Mouse (Mus musculus): ENCODE results near the gene Gstcd. TPM values are rescaled to one million over a fixed set of nuclear protein-coding genes. Genes with fewer than 3 reads are reported as not detected.

Gstcd gene
- polyA plus RNA-seq, 1 experiment from 2014 or later, result 4.9 TPM

GRCm38 (mm10) chr3:132939006-132939405, 152.8 kb downstream of the Gstcd start:
- no peaks in the 10 kb centered on the region for H3K36me3 ChIP-seq (ENCODE audit: control insufficient read depth, insufficient read depth, low read length)
- ATAC-seq (ENCODE audit: insufficient number of reproducible peaks, insufficient read depth, low FRiP score, low read depth), result no peak
- no peak overlapping the region for H3K9ac ChIP-seq (ENCODE audit: low read length)
- 85% methylated on average over 8 of the region's 8 CpGs for WGBS
- H3K27me3 ChIP-seq (ENCODE audit: control insufficient read depth, insufficient read depth, low read length), result no peaks in the 10 kb centered on the region
- H3K9me3 ChIP-seq (ENCODE audit: control insufficient read depth, low read length), result no peaks in the 10 kb centered on the region
- H3K4me2 ChIP-seq (ENCODE audit: low read length), result no peak overlapping the region
- no peak overlapping the region for H3K27ac ChIP-seq (replicated peaks in 1 of 2; ENCODE audit: control insufficient read depth in 1 of 2, insufficient read depth in 1 of 2, low read depth in 2 of 2, low read length in 2 of 2)
- no peak overlapping the region for H3K4me3 ChIP-seq (ENCODE audit: control insufficient read depth in 1 of 2, insufficient read depth in 1 of 2, low read depth in 1 of 2, low read length in 2 of 2)
- H3K4me1 ChIP-seq (ENCODE audit: control insufficient read depth in 2 of 2, insufficient read depth in 2 of 2, low read length in 2 of 2), result peaks cover 0 to under 1% of the 10 kb centered on the region in 2 experiments; a peak in 1 of 4 replicates

GRCm38 (mm10) chr3:132934649-132935048, 157.2 kb downstream of the Gstcd start:
- no peak overlapping the region for H3K4me2 ChIP-seq (ENCODE audit: low read length)
- no peaks in the 10 kb centered on the region; a peak in 1 of 4 replicates for H3K4me1 ChIP-seq (ENCODE audit: control insufficient read depth in 2 of 2, insufficient read depth in 2 of 2, low read length in 2 of 2)
- no peak overlapping the region for H3K9ac ChIP-seq (ENCODE audit: low read length)
- ATAC-seq (ENCODE audit: insufficient number of reproducible peaks, insufficient read depth, low FRiP score, low read depth), result no peak; the same call in 1 of the 2 replicates
- H3K4me3 ChIP-seq (ENCODE audit: control insufficient read depth in 1 of 2, insufficient read depth in 1 of 2, low read depth in 1 of 2, low read length in 2 of 2), result no peak overlapping the region
- 58% methylated on average over 2 of the region's 2 CpGs for WGBS
- no peaks in the 10 kb centered on the region for H3K27me3 ChIP-seq (ENCODE audit: control insufficient read depth, insufficient read depth, low read length)
- no peaks in the 10 kb centered on the region for H3K9me3 ChIP-seq (ENCODE audit: control insufficient read depth, low read length)
- no peaks in the 10 kb centered on the region for H3K36me3 ChIP-seq (ENCODE audit: control insufficient read depth, insufficient read depth, low read length)
- H3K27ac ChIP-seq (replicated peaks in 1 of 2; ENCODE audit: control insufficient read depth in 1 of 2, insufficient read depth in 1 of 2, low read depth in 2 of 2, low read length in 2 of 2), result no peak overlapping the region

Other genes starting within 250 kb of the Gstcd start
- 18.2 and 21.8 TPM in 2 replicates for gene Npnt, start 141.7 kb downstream of the Gstcd start, polyA plus RNA-seq (2014; fragmentation: Nextera tagmentation; extraction: Ambion mirVana)
- gene Ints12, start 193 bp downstream of the Gstcd start, polyA plus RNA-seq (2014; fragmentation: Nextera tagmentation; extraction: Ambion mirVana), result 10.6 and 11.9 TPM in 2 replicates
- gene Arhgef38, start 142.9 kb upstream of the Gstcd start, polyA plus RNA-seq (2014; fragmentation: Nextera tagmentation; extraction: Ambion mirVana), result 0.03 and 0.14 TPM in 2 replicates
- gene Ppa2, start 218.1 kb upstream of the Gstcd start, polyA plus RNA-seq (2014; fragmentation: Nextera tagmentation; extraction: Ambion mirVana), result 134 and 145 TPM in 2 replicates